Mouse (Mus musculus): ENCODE measurements around the gene Ppp4r1. TPM values are rescaled to one million over a fixed set of nuclear protein-coding genes. Genes with fewer than 3 reads are reported as not detected.

Gene Ppp4r1
- polyA plus RNA-seq, 1 experiment from 2014 or later = 30.9 TPM

DNA sequence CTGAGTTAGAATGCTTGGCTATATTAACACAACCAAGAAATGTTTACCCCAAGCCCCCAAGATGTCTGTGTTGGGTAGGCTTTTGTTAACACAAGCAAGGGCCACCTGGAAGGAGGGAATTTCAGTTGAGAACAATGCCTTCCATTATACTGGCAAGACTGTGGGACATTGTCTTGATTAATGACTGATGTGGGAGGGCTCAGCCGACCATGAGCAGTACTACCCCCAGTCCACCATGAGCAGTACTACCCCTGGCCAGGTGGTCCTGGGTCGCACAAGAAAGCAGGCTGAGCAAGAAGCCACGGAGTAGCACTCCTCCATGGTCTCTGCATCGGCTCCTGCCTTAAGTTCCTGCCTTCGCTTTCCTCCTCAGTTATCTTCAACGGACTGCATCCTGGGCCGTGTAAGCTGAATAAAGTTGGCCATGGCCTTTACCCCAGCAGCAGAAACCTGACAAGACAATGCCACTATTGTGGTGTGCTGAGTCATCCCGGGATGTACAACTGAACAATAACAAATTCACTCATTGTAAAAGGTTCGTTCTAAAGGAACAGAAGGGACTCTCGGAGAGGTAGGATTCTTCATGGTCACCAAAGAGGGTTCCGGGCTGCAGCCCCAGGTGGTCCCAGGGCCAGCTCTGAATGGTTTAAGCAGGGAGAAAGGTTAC lies 38.6 kb upstream of the Ppp4r1 start:
- H3K9ac ChIP-seq (ENCODE audit: low read length) = no peak overlapping the region
- no peak overlapping the region for H3K27ac ChIP-seq (ENCODE audit: low read length)
- no peaks in the 10 kb centered on the region for H3K4me1 ChIP-seq (ENCODE audit: control insufficient read depth, insufficient read depth, low read length)
- no peaks in the 10 kb centered on the region for H3K27me3 ChIP-seq (ENCODE audit: control insufficient read depth, insufficient read depth, low read length)
- no peaks in the 10 kb centered on the region for H3K9me3 ChIP-seq (replicated peaks; ENCODE audit: control insufficient read depth, low read length)
- ATAC-seq (ENCODE audit: insufficient read depth, low FRiP score) = no peak
- no peaks in the 10 kb centered on the region for H3K36me3 ChIP-seq (ENCODE audit: control insufficient read depth, insufficient read depth, low read length)
- H3K4me3 ChIP-seq (replicated peaks; ENCODE audit: low read length) = no peak overlapping the region
- H3K4me2 ChIP-seq (ENCODE audit: low read depth, low read length) = no peak overlapping the region
- WGBS = 69% methylated on average over 11 of the region's 11 CpGs

DNA sequence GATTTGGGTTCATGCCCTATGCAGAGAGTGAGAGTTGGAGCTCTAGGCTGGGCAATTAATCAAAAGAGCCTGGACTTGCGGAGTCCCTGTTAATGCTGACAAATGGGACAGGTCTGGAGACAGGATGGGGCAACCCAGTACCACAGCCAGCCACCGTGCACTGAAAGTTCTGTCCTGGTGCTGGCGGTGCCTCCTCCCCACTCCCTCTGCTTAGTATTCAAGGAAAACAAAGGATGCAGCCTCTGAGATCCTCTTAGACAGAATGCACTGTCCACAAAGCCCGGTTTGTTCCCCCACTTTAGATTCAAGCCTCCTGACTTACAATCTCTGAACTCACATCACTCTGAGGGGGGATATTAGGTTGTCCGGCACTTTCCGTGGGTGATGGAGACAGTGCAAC lies 36.1 kb upstream of the Ppp4r1 start:
- Histone ChIP-seq H3K9ac (ENCODE audit: low read length) (no peak overlapping the region), H3K36me3 (ENCODE audit: control insufficient read depth, insufficient read depth, low read length) (no peaks in the 10 kb centered on the region), H3K4me3 (replicated peaks; ENCODE audit: low read length) (no peak overlapping the region), H3K4me2 (ENCODE audit: low read depth, low read length) (no peak overlapping the region), H3K27me3 (ENCODE audit: control insufficient read depth, insufficient read depth, low read length) (no peaks in the 10 kb centered on the region), H3K27ac (ENCODE audit: low read length) (no peak overlapping the region), H3K4me1 (ENCODE audit: control insufficient read depth, insufficient read depth, low read length) (no peaks in the 10 kb centered on the region), H3K9me3 (replicated peaks; ENCODE audit: control insufficient read depth, low read length) (no peaks in the 10 kb centered on the region)
- no peak for ATAC-seq (ENCODE audit: insufficient read depth, low FRiP score)
- 70% methylated on average over 6 of the region's 6 CpGs for WGBS

DNA sequence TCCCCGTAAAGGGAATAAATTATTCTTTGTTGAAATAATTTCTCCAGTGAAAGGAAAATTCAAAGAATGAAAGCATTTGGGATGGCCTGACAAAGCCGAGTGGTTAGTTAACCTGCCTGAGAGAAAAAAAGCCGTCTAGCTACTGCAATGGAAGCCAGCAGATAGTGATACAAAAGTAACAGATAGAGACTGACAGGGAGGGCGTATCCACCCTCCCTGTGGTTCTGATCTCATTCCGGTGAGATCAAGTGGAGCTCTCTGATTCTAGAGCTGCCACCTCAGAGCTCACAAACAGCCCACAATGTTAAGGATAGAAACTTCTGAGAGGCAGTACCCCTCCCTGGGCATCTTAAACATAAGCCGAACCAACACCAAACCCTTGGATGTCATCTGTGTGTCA lies 33.4 kb upstream of the Ppp4r1 start:
- Histone ChIP-seq H3K36me3 (ENCODE audit: control insufficient read depth, insufficient read depth, low read length) (no peaks in the 10 kb centered on the region), H3K27me3 (ENCODE audit: control insufficient read depth, insufficient read depth, low read length) (no peaks in the 10 kb centered on the region), H3K9me3 (replicated peaks; ENCODE audit: control insufficient read depth, low read length) (no peaks in the 10 kb centered on the region), H3K4me3 (replicated peaks; ENCODE audit: low read length) (no peak overlapping the region), H3K4me2 (ENCODE audit: low read depth, low read length) (no peak overlapping the region), H3K4me1 (ENCODE audit: control insufficient read depth, insufficient read depth, low read length) (no peaks in the 10 kb centered on the region), H3K9ac (ENCODE audit: low read length) (no peak overlapping the region), H3K27ac (ENCODE audit: low read length) (no peak overlapping the region)
- WGBS = 74% methylated on average over 6 of the region's 6 CpGs
- ATAC-seq (ENCODE audit: insufficient read depth, low FRiP score) = no peak

DNA sequence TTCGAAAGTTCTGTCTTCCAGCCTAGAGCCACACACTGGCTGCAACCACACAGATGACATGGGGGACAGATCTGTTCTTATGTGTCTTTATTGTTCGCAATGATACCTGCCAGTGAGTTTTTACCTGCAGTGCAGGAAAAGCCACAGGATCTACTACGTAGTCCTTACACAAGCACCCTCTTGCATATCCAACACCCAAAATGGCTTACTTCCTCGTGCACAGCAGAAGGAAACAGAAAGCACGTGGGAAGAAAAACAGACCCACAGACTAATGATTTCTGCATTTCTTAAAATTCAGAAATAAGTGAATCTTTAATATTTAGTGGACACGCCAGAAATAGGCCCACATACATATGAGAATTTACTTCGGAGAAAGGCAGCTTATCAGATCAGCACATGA lies 32.6 kb upstream of the Ppp4r1 start:
- Histone ChIP-seq H3K9me3 (replicated peaks; ENCODE audit: control insufficient read depth, low read length) (0 out of 2 replicates have a peak, but pooled peaks cover 5% of the 10 kb centered on the region), H3K36me3 (ENCODE audit: control insufficient read depth, insufficient read depth, low read length) (no peaks in the 10 kb centered on the region), H3K4me2 (ENCODE audit: low read depth, low read length) (no peak overlapping the region), H3K4me1 (ENCODE audit: control insufficient read depth, insufficient read depth, low read length) (no peaks in the 10 kb centered on the region), H3K9ac (ENCODE audit: low read length) (no peak overlapping the region), H3K27me3 (ENCODE audit: control insufficient read depth, insufficient read depth, low read length) (no peaks in the 10 kb centered on the region), H3K27ac (ENCODE audit: low read length) (no peak overlapping the region), H3K4me3 (replicated peaks; ENCODE audit: low read length) (no peak overlapping the region)
- 89% methylated on average over 7 of the region's 7 CpGs for WGBS
- ATAC-seq (ENCODE audit: insufficient read depth, low FRiP score) = no peak

DNA sequence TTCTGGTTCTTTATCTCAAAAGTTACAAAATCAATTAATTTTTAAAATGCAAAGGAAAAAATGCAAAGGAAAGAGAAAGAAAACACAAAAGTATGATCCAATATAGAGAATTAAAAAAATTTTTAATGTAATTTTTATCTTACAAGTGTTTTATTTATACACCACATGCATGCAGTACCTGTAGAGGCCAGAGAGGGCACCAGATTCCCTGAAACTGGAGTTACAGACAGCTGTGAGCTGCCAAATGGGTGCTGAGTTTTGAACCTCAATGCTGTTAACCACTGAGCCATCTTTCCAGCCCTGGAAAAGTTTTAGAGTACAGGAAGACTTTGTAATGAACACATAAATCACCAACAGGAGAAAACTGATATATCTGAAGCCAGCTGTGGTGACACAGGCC lies 32.1 kb upstream of the Ppp4r1 start:
- ATAC-seq (ENCODE audit: insufficient read depth, low FRiP score) = no peak
- Histone ChIP-seq H3K9ac (ENCODE audit: low read length) (no peak overlapping the region), H3K36me3 (ENCODE audit: control insufficient read depth, insufficient read depth, low read length) (no peaks in the 10 kb centered on the region), H3K27me3 (ENCODE audit: control insufficient read depth, insufficient read depth, low read length) (no peaks in the 10 kb centered on the region), H3K9me3 (replicated peaks; ENCODE audit: control insufficient read depth, low read length) (0 out of 2 replicates have a peak, but pooled peaks cover 5% of the 10 kb centered on the region), H3K4me2 (ENCODE audit: low read depth, low read length) (no peak overlapping the region), H3K27ac (ENCODE audit: low read length) (no peak overlapping the region), H3K4me3 (replicated peaks; ENCODE audit: low read length) (no peak overlapping the region), H3K4me1 (ENCODE audit: control insufficient read depth, insufficient read depth, low read length) (no peaks in the 10 kb centered on the region)

DNA sequence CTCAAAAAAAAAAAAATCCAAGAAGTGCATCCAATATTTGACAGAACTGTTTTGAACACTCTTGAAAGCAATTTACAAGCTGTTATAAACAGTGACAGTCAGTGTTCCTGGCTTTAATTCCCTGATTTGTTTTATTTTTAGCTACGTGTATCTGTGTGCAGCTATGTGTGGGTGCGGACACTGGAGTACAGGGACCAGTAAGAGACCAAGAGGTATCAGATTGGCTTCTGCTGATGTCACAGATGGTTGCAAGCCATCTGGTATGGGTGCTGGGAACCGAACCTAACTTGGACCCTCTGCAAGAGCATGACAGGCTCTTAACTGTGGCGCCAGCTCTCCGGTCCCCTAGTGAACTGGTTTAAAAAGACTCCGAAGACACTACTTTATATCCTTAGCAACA lies 29.2 kb upstream of the Ppp4r1 start:
- H3K9me3 ChIP-seq (replicated peaks; ENCODE audit: control insufficient read depth, low read length) = peaks cover 5% of the 10 kb centered on the region; the same call in 1 of the 2 replicates
- no peaks in the 10 kb centered on the region for H3K27me3 ChIP-seq (ENCODE audit: control insufficient read depth, insufficient read depth, low read length)
- H3K4me1 ChIP-seq (ENCODE audit: control insufficient read depth, insufficient read depth, low read length) = no peaks in the 10 kb centered on the region
- 94% methylated on average over 6 of the region's 6 CpGs for WGBS
- H3K4me2 ChIP-seq (ENCODE audit: low read depth, low read length) = no peak overlapping the region
- H3K9ac ChIP-seq (ENCODE audit: low read length) = no peak overlapping the region
- no peak overlapping the region for H3K4me3 ChIP-seq (replicated peaks; ENCODE audit: low read length)
- H3K27ac ChIP-seq (ENCODE audit: low read length) = no peak overlapping the region
- ATAC-seq (ENCODE audit: insufficient read depth, low FRiP score) = no peak
- H3K36me3 ChIP-seq (ENCODE audit: control insufficient read depth, insufficient read depth, low read length) = no peaks in the 10 kb centered on the region

DNA sequence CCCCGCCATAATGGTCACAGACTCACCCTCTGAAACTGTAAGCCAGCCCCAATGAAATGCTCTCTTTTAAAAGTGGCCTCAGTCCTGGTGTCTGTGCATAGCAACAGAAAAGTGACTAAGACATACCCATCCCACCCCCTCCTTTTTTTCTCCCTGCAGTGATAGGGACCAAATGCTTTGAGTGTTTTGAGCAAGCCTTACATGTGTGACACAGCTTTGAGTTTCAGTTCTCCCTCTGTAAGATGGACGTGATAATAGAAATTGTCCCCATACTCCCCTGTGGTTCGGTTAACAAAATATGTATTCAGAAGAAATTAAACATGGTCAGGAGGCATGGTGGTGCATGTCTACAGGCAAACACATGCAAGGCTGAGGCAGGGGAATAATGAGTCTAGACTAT lies 26.5 kb upstream of the Ppp4r1 start:
- H3K27ac ChIP-seq (ENCODE audit: low read length) = no peak overlapping the region
- ATAC-seq (ENCODE audit: insufficient read depth, low FRiP score) = no peak
- no peak overlapping the region for H3K9ac ChIP-seq (ENCODE audit: low read length)
- H3K4me1 ChIP-seq (ENCODE audit: control insufficient read depth, insufficient read depth, low read length) = no peaks in the 10 kb centered on the region
- peaks cover 5% of the 10 kb centered on the region; the same call in 1 of the 2 replicates for H3K9me3 ChIP-seq (replicated peaks; ENCODE audit: control insufficient read depth, low read length)
- no peak overlapping the region for H3K4me3 ChIP-seq (replicated peaks; ENCODE audit: low read length)
- 91% methylated on average over 3 of the region's 3 CpGs for WGBS
- H3K36me3 ChIP-seq (ENCODE audit: control insufficient read depth, insufficient read depth, low read length) = 0 out of 2 replicates have a peak, but pooled peaks cover 5% of the 10 kb centered on the region
- H3K4me2 ChIP-seq (ENCODE audit: low read depth, low read length) = no peak overlapping the region
- H3K27me3 ChIP-seq (ENCODE audit: control insufficient read depth, insufficient read depth, low read length) = no peaks in the 10 kb centered on the region

DNA sequence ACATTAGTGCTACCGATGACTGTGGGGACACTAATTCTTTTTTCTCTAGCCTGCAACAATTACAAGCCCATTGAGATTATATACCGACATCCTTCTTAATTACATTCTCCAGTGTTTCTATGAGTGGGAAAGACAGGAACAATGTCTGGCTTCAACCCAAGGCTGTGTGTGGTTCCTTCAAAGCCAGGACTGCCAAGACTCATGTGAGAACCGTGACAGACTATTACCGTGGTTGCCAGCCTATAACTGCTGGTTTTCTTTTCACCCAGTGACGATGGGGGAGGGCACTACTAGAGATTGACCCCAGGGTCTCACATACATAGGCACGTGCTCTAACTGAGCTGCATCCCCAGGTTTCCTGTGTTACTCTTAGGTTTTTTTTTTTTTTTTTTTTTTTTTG lies 25.2 kb upstream of the Ppp4r1 start:
- no peaks in the 10 kb centered on the region for H3K4me1 ChIP-seq (ENCODE audit: control insufficient read depth, insufficient read depth, low read length)
- peaks cover 5% of the 10 kb centered on the region; the same call in 1 of the 2 replicates for H3K9me3 ChIP-seq (replicated peaks; ENCODE audit: control insufficient read depth, low read length)
- H3K9ac ChIP-seq (ENCODE audit: low read length) = no peak overlapping the region
- 72% methylated on average over 6 of the region's 6 CpGs for WGBS
- H3K27ac ChIP-seq (ENCODE audit: low read length) = no peak overlapping the region
- H3K27me3 ChIP-seq (ENCODE audit: control insufficient read depth, insufficient read depth, low read length) = no peaks in the 10 kb centered on the region
- H3K36me3 ChIP-seq (ENCODE audit: control insufficient read depth, insufficient read depth, low read length) = 0 out of 2 replicates have a peak, but pooled peaks cover 5% of the 10 kb centered on the region
- no peak for ATAC-seq (ENCODE audit: insufficient read depth, low FRiP score)
- H3K4me2 ChIP-seq (ENCODE audit: low read depth, low read length) = no peak overlapping the region
- no peak overlapping the region for H3K4me3 ChIP-seq (replicated peaks; ENCODE audit: low read length)

DNA sequence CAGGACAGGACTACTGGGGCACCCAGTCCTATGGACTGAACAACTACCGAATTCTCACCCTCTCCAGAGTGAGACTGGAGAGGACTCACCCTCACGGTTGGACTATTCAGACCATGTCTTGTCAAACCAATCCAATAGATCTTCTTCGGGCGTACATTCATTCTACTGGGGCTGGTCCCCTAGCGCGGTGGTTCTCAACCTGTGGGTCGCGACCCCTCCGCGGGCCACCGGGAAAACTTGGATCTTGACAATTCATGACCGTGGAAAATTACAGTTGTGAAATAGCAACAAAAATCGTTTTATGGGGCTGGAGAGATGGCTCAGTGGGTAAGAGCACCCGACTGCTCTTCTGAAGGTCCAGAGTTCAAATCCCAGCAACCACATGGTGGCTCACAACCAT lies 19.2 kb upstream of the Ppp4r1 start:
- H3K27ac ChIP-seq (ENCODE audit: low read length) = no peak overlapping the region
- no peak overlapping the region for H3K4me2 ChIP-seq (ENCODE audit: low read depth, low read length)
- no peak overlapping the region for H3K4me3 ChIP-seq (replicated peaks; ENCODE audit: low read length)
- no peak overlapping the region for H3K9ac ChIP-seq (ENCODE audit: low read length)
- no peaks in the 10 kb centered on the region for H3K9me3 ChIP-seq (replicated peaks; ENCODE audit: control insufficient read depth, low read length)
- ATAC-seq (ENCODE audit: insufficient read depth, low FRiP score) = no peak
- no peaks in the 10 kb centered on the region for H3K27me3 ChIP-seq (ENCODE audit: control insufficient read depth, insufficient read depth, low read length)
- H3K36me3 ChIP-seq (ENCODE audit: control insufficient read depth, insufficient read depth, low read length) = 0 out of 2 replicates have a peak, but pooled peaks cover 5% of the 10 kb centered on the region
- peaks cover 2% of the 10 kb centered on the region; the same call in 1 of the 2 replicates for H3K4me1 ChIP-seq (ENCODE audit: control insufficient read depth, insufficient read depth, low read length)
- WGBS = 96% methylated on average over 14 of the region's 14 CpGs

Measured in stomach, embryonic 16.5 days (tissue).